Mouse (Mus musculus) midbrain, embryonic 12.5 days (tissue): ENCODE measurements around the gene Zfp423. TPM values are rescaled to one million over a fixed set of nuclear protein-coding genes. Genes with fewer than 3 reads are reported as not detected.

Experiments
- polyA plus RNA-seq: library from polyadenylated mRNA; unstranded; fragments of >200 nt; fragmentation: Nextera tagmentation; extraction: Ambion mirVana; gene quantifications from 2 replicates; pipeline ENCODE4 v1.2.1, GENCODE M21; 2016

The Zfp423 gene
- polyA plus RNA-seq, 1 experiment from 2014 or later: 47.9 TPM

Other genes starting within 250 kb of the Zfp423 start
- 46.9 and 50.3 TPM in 2 replicates for gene Cnep1r1, start 159.2 kb upstream of the Zfp423 start, polyA plus RNA-seq
- 43.7 and 48.7 TPM in 2 replicates for gene Heatr3, start 178.3 kb upstream of the Zfp423 start, polyA plus RNA-seq
- gene Tent4b, start 239.6 kb upstream of the Zfp423 start, polyA plus RNA-seq: 11.8 and 15.1 TPM in 2 replicates